Mouse (Mus musculus) layer of hippocampus, postnatal 25 days (tissue): ENCODE measurements around the gene Cdh12. TPM values are rescaled to one million over a fixed set of nuclear protein-coding genes. Genes with fewer than 3 reads are reported as not detected.

Source experiments
- microRNA-seq, 2 experiments: library from miRNA; unstranded; fragments of <30 nt; microRNA quantifications; one replicate each; pipeline ENCODE4 v1.2.0; 2021
- total RNA-seq, 2 experiments: library from RNA; stranded (reverse); gene quantifications; 2 replicates each; pipeline ENCODE4 v1.2.3; 2021

Cdh12 gene
- total RNA-seq, 2 experiments from 2014 or later, result 22.8 to 23.2 TPM

Small RNA genes within 50 kb of the gene (microRNA-seq; reads per million reads assigned to microRNA genes)
- 0 reads per million in 2 experiments for gene Gm27397

Other genes starting within 250 kb of the Cdh12 start
- not detected for gene Acot10, start 217.5 kb downstream of the Cdh12 start, total RNA-seq